Mouse (Mus musculus) naive thymus-derived CD4-positive, alpha-beta T cell, adult 2 months (primary cell): ENCODE data around the gene Robo1.

Experiments
- DNase-seq: peaks from one replicate; pipeline ENCODE4 v3.0.0-alpha.2; 2011; ENCODE audit warnings: low read depth

The Robo1 gene

DNA sequence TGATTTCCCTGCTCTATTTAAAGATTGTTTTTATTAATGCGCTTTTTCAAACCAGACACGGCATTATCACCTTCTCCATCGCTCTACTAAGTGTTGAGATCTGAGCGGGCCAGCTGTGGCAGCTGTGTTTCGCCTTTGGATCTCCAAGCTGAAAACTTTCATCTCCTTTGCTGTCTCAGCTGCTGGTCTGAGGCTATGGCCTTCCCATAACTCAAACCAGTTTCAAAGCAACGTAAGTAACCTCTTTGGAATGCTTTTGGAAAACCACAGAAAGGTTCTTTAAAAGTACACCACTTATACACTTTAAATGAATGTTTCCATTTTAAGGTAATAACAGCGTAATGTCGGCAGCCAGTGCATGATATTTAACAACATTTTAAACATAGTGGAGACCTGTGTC, 520.3 kb downstream of the Robo1 start:
- DNase-seq: no peak

DNA sequence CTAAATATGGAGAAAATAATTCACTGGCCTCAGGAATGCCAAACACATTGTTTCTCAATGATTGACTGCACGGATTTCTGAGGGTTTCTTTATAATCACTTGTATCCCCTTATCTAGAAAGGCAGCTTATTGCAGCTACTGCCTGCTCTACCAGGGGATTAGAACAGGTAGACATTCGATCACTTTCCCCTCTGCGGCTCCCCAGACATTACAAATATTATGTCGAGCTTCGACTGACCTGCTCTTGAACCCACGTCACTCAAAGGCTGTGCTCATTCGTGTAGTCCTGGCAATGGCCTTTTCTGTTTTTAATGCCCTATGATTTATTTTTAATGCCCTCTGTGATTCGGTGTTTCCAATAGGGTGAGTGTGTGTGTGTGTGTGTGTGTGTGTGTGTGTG, 521.4 kb downstream of the Robo1 start:
- DNase-seq: no peak

DNA sequence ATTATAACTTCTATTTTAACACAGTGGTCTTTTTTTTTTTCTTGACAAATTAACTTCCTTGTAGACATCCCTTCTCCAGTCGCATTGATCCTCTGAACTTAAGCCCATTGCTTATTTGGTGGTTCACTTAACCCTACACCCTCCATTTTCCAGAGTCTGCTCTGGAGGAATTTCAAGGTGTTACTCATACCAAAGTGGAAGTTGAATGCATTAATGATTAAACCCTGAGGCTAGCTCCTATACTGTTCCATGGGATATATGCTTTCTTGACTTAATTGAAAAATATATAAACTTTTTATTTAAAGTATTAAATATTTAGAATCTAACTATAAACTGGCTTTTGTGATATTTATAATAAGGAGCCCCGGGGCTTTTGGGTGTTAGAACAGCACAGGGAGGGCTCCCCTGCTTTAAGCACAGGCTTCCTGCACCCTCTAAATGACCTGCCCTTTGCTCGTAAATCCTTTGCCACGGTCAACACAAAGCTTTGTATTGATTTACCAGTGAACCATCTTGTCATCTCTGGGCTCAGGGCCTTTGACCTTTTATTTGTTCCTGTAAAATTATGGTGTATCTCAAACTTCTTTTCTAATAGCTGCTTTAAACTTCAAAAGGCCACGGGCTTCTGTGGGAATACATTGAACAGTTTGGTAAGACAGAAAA, 522.4 kb downstream of the Robo1 start:
- no peak for DNase-seq

DNA sequence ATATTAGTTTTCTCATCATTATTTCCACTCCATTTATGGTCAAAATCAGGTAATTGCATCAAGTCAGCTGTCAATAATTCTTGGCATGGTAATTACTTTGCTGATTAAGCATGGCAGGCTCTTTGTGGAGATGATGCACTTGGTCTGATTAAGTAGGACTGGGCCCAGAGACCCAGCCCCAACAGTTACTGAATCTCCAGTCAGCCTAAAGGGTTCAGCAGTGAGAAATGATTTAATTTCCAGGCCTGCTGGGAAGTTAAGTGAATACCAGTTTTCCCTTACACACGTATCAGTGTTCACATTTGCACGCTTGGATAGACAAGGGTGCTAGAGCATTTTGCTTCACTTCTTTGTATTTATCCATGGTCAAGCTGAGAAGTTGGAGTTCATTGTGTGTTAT, 526.2 kb downstream of the Robo1 start:
- DNase-seq: no peak

DNA sequence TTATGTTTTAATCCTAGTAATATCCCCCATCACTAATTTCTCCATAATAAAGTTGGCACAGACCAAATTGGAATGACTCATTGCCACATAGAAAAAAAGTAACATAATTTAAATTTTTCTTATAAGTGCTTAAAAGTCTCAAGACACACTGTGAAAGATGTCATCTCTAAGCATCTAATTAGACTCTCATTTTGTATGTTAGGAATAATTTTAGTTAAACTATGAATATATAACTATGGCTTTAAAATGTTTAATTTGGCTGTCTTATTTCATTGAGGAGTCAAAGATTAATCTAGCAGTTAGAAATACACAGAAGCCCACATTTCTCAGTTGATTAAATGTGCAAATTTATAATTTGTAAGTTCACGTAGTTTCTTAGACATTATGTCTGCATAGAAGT, 530.9 kb downstream of the Robo1 start:
- no peak for DNase-seq

DNA sequence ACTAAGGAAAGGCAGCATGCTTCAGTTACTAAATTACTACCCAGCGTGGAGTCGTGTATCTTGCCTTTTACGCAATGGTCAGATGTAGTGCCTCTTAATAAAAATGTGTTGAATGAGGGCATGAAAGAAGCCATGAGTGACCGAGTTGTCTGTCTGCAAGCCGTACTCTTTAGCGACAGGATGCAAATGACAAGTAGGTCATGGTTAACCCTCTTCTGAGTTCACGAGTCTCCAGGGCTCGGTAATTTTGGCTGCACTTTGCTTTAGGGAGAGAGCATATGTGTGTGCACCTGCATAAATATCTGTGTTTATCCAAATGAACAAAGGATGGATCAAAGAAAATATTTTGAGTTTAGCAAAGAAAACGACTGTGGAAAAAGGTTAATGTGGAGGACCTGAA, 533.0 kb downstream of the Robo1 start:
- DNase-seq: no peak

DNA sequence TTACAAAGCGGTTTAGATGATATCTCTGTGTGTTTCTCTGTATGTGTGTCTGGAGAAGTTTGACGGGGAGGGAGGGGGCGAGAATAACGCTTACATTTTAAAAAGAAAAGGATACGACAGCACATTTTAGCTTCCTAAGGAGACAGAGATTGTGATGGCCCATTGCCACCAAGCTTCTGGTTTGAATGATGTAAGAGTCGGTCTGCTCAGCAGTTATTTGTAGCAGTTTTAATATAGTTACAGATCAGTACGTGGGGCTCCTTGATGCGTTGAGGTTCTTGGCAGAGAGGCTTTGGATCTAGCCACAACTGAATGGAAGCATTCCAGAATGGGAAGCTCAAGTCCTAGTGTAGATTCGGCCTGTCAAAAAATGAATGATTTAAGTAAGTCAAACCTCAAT, 546.0 kb downstream of the Robo1 start:
- DNase-seq: no peak

DNA sequence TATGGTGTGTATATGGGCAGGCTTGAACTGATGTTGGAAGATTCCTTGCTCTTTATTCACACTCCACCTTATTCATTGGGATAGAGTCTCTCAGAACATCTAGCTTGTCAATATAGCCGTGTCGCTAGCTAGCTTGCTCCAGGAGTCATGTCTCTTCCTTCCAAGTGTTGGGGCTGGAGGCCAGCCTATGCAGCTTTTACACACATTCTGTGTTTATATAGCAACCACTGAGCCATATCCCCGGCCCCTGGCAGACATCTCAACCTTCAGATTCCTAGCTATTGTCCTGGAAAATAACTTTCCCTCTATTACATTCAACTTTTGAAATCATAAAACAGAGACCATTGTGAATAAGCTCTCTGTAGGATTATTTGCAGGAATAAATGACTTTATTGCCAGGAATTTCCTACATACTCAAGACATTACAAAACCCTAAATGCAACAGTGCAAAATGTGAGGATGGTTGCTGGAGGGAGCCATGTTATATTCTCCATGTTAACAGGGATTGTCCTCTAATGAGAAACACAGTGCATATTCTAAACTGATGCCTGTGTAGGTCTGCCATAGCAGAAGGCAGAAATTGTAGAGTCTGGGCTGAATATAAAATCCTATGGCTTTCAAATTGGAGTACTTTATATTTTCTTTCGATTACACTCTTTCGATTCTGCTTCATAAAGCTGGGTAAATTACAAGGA, 546.9 kb downstream of the Robo1 start:
- DNase-seq: no peak

DNA sequence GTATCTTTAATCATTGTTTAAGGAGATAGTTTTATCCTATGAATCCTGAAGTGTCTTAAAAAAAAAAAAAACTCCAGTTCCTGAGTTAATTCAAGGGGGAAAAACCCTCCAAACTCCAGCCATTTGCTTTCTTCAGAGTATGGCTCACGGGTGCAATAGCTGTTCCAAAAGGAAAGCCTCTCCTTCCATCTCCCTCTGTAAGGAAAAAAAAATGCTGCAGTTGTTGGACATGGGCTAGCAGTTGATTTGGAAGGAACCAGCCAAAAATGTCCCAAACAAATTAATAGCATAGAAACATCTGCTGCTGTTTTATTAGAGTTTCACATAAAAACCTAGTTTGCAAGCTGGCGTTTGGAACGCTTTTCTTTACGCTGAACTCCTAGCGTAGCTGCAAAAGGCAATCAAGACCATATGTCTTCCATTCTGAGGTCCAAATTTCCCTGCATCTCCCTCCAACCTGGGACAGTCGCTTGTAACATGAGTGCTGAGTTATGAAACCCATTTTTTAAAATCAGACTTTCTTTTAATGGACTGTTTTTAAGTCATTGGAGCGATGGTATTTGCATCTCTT, 553.7 kb downstream of the Robo1 start:
- no peak for DNase-seq

DNA sequence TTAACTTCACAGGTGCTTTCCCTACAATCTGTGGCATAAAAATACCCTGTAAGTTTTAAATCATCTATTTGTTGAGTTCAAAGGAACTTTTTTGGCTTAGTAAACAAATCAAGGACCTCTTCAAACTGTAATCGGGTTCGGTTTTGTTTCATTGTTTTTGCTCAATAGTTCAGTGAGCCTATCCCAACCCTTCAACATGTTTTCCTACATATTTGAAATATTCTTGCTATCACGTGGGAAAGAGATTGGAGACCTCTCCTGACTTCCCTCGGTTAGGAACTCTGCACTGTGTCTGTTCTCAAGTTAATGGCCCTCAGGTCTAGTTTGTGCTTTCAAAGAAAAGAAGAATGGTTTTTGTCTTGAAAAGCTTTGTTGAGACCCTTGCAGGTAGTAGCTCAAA, 557.9 kb downstream of the Robo1 start:
- DNase-seq: no peak

DNA sequence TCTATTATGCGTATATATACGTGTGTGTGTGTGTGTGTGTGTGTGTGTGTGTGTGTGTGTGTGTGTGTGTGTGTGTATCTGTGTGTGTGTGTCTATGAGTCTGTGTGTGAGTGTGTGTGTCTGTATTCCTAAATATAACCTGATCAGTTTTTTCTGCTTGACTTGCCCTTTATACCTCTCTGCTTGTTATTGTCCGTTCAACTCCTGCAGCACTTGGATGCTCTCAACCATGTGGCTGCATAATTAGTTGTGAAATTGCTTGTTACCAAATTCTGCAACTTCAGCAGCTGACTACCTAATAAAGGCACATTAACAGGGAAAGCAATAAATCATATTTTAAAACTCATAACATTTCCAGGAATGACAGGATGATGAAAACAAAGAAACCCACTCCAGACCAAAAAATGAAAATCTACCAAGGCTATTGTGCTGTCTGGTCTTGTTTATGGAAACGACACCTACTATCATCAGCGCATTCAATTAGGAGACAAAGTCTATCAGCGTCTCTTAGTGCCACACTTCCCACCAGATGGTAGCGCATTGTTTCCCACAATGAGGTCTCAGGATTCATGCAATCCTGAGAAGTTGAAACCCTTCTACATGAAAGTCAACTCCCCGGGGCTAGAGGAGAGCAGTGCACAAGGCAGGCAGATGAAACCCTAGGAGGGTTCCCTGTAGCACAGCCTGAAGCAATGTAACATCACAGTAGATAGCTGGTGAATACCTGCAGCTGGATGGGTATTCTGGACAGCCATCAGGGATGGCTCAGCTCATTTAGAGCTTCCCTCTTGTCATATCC, 567.0 kb downstream of the Robo1 start:
- no peak for DNase-seq

DNA sequence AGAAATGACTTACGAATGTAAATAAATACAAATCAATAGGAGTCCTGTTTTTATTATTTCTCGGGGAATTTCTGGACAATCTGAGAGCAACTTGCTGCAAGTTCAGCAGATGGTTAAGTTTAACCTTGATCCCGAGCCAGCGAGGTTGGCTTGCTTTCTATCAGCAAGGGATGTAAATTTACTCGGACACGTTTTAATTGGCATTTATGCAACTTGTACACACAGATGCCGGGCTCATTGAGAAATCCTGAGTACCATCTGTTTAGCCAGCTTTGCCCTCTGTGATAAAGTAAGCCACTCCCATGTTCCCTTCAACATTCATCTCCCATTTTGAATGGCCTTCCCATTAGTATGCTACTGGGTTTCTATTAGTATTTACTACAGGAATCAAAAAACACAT, 580.0 kb downstream of the Robo1 start:
- no peak for DNase-seq

DNA sequence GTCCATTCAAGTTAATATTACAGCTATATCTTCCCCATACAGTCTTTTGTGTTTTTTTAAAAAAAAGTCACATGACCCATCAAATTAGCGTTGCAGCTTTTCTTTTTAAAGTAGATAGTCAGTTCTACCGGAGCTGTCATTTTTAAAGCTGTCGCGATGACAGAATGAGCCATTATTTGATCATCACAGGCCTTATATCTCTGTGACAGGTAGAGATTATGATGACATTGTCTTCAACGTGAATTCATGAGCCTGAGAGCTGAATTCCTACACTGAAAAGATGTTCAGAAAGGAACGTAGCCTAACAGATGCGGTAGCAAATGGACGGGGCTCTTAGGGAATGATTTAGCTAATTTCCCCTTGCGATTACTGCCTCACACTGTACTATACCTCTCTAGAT, 581.3 kb downstream of the Robo1 start:
- DNase-seq: no peak

DNA sequence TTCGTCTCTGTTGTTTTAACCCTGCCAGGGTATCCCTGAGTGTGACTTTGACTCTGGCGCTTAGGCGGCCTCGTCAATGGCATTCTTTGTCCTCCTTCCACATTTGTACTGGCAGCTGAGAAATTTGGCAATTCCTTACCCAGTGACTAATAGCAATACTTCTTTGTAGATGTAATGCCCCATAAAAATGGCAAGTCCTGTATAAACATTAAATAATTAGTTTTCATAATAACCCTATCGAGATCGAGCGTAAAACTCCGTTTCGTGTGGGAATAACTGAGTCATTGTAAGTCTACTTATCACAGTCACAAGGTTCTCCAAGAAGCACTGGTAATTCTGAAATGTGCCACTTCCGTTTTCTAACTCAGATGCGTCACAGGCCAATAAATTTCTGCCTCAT, 589.0 kb downstream of the Robo1 start:
- DNase-seq: no peak

DNA sequence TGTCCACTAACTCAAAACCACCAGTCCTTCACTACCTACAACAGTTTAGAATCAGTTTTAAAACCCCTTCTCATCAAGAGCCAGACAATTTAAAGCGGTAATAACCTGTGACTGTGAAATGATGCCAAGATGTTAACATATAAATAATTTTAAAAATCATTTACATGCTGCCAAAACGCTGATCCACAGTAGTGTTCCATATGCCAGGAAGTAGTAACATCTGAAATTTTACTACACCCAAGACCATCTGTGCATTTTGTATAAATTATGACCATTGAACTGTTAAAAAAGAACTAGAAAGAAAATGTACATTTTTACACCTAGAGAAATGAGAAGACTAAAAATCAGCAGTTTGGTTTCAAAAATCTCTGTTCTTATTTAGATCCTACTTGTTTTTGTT, 600.8 kb downstream of the Robo1 start:
- no peak for DNase-seq

DNA sequence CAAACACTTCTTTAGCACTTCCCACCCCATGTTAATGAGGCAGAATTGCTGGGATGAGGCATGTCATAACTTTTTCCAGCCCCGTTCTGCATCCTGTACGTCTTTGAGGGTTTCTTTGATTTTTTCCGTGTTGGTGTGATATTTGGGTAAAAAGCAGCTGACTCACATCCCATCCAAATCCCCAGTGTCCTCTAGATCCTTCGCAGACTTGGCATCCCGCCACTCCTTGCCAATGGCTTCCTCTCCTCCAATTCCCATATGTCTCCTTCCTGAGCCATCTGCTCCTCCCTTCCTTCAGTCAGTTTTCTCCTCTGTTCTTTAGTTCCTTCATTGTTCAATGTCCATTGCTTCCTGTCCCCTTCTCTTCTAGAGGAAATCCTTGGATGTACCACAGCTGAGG, 605.0 kb downstream of the Robo1 start:
- DNase-seq: no peak

DNA sequence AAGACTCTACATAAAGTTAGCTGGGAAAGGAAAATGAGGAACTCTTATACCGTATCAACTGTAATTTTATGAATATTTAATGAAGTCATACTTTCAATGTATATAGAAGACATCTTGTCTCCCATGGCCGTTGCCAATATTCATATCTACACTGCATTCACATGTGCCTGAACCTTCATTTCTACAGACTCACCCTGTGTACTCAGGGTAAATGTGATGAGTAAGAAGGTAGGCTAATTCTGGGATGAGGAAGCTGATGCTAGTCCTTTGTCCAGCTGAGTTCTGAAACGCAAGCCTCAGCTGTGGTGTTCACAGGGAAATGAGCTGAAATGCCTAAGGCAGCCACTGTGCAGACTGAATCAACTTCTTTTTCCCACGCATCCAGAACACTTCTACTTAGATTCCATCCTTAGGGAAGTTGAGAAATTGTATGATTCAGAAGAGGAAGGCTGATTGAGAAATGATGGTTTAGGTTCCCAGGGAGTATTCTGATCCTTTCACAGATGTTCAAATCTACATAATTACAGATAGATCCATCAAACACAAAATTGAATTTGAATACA, 606.0 kb downstream of the Robo1 start:
- no peak for DNase-seq

DNA sequence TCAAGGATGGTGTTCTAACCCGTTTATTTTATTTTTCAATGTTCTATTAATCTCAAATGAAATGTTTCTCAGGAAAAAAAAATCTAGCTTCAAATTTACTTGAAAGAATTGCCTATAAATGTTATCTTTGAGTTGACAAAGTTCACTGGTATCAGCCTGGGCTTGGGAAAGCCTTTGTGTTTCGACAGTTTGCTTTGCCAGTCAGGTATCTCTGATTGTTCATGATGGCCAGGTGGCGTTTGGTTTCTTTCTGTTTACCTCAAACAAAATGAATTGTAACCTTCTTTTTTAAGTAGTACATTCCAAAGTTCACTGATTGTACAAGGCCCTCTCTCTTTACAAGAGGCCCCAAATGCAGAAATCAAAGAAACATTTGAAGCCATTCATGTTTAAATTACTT, 611.9 kb downstream of the Robo1 start:
- no peak for DNase-seq

DNA sequence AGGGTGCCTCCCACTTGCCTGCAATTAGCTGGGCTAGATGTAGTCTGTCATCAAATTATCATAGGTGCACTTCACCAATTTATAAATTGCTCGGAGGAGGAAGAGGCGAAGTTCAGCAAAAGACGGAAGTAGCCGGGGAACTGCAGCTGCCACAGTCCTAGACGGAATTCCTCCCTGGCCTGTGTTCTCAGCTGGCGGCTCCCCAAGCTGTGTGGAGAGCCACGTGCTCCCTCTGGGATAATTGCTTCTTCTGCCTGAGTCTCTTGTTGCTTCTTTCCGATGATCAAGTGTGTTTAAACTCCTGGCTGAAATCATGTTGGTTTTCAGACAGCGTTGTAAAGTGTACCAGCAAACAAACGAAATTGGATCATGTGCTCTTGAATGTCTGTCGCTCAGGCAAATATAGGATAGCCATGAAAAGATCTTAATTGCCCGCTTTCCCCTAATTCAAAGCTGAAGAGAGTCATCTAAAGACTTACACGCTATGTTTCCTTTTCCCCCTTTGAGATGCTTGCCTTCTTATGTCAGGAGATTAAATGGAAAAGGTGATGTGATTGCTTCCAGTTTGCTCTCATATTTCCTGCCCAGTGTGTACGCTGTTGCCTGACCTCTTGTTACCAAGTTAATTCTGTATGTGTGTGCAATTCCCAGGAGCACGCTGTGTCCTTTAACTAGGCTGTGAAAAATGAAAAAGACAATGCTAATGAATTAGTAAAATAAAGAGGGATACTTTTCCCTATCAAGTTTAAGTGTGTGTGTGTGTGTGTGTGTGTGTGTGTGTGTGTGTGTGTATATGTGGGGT, 616.5 kb downstream of the Robo1 start:
- DNase-seq: no peak

DNA sequence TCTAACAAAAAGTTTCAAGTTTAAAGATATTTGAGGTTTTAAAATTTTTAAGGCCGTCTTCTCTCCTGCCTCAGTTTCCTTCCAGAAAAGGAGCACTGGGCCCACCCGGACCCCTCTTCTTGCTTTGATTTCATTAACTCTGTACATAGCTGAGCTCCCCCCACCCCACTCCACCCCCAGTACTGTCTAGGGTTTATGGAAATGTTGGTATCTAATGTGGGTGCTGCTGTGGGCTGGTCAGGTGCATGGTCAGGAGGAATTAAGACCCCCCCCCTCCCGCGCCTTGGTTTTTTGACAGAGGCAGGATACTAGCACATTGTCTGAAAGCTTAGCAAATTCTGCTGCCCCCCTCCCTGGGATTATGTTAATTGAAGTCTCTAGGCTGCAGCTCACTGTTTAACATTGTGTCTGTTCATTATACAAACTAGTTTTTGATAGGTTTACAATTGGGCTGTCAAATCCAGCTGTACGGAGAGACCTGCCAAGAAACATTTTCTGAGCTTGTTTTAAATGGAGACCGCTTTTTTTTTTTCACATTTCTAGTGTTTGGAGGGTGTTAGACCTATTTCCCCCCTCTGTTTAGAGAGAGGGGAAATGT, 620.5 kb downstream of the Robo1 start:
- DNase-seq: no peak

DNA sequence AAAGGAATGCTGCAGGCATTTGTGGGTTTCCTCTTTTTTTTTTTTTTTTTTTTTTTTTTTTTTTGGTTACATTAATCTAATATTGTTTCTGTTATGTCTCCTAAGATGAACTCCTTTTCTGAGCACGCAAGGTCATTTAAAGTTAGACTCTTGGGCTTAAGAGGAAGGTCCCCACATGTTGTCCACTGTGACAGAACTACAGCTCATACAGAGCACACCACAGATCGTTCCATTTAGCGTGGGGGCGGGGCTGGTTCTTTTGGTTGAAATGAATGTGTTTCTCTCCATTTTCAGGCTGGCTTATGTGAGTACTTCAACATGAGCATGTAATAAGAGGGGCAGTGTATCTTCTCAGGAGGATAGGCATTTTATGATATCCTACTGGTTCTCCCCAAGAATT, 622.8 kb downstream of the Robo1 start:
- DNase-seq: no peak
